Mouse (Mus musculus) layer of hippocampus, adult 18-20 months (tissue): ENCODE data around the gene Ppfia4. TPM values are rescaled to one million over a fixed set of nuclear protein-coding genes. Genes with fewer than 3 reads are reported as not detected.
"Not testable (repeated sequence)": the region's sequence is repeated elsewhere in the genome, so short reads cannot be mapped to it uniquely, and the experiment has no call there.

Source experiments
- DNase-seq, 2 experiments: peaks; one replicate each; pipeline ENCODE4 v3.0.0; 2022; ENCODE audit warnings: low spot score in 2 of 2
- total RNA-seq, 2 experiments: library from RNA; stranded (reverse); gene quantifications; 2 replicates each; pipeline ENCODE4 v1.2.3; 2021

Gene Ppfia4
- total RNA-seq, 2 experiments from 2014 or later: 66.5 to 68.4 TPM

DNA sequence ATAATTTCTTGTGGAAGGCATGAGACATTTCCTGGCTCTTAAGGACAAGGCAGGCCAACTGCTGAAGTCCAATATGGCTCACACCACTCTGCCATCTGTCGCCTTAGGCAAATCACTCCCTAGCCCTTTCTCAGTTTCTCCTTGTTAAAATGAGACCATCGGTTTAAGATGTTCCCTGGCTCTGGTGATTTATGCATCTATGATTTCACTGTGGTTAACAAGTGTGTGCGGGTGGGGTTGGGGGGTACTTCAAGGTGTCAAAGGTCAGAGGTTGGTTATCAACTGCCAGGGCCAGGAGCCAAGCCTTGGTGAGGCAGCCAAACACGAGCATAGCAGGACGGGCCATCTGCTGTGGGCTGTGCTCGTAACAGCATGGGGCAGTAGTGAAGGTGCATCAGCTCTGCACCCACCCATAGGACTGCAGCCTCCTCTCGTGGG, 58.2 kb downstream of the Ppfia4 start:
- DNase-seq: no peak

DNA sequence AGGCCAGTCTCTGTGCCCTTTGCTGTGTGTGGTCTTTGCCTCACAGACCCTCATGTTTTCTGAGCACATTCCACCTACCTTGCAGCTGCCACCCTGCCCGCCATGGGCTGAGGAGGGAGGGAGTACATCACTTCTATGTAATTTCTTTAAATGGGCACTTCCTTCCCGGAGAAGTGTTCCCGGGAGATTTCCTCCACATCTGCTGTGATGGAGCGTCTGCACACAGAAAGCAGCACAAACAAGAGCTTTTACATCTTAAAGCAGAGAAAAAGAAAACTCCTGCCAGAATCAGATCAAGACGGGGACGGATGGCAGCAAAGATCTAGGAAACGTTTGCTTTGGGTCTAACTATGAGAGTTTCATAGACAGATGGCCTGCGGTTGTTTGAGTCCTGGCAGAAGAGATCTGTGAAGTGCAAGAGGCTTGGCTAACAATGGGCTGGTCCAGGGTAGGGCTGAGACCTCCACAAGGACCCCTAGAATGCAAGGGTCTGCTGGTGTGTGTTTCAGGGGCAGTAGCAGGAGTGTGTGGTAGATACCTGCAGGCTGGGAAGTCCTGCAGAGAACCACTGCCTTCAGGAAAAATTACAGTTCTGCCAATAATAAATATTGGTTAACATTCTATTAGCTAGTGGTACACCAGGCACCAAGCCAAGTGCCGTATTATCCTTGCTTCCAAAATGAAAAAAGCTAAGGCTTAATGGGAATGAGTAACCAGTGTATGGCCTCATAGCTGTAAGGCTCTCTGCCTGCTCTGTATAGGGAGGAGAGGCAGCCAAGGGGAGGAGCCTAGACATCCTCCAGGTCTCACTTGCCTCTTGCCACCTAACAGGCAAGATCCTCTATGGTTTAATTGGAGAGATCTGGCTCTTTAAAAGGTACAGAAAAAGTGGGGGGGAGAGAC, 59.0 kb downstream of the Ppfia4 start:
- DNase-seq: peak; percentile 25 to 70

DNA sequence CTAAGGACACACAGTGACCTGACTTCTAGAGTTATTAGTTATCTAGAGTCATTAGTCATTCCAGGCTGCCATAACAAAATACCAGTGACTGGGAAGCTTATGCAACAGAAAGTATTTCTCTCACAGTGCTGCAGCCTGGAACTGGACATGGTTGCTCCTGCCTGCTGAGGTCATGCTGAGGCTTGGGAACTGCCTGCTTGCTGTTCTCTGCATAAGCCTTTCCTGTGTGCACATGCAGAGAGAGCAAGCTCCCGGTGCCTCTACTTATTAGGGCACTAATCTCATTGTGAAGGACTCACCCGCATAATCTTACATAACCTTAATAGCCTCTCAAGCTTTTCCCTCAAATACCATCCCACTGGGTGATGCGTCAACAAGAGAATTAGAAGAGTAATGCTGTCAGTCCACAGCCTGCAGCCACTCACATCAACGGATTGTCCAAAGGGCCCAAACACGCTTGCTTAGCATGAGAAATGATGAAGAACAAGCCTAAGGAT, 59.9 kb downstream of the Ppfia4 start:
- DNase-seq: no peak

DNA sequence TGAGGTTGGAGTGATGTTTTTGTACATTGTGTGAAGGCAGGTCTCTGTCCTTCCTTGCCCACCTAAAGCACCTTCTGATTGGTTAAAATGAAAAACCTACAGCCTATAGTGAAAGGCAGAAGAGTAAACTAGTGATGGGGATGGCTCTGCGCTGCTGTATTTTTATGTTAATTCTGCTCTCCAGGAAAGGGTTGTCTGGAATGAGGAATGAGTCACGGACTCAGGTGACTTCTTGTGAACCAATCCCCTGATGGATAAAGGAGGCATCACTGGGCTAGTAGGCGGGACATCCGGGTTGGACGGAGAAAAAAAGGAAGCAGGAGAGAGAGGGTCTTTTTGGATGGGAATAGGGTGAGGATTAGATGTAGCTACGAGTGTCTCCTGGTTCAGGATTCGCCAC, 62.7 kb downstream of the Ppfia4 start:
- DNase-seq: no peak

DNA sequence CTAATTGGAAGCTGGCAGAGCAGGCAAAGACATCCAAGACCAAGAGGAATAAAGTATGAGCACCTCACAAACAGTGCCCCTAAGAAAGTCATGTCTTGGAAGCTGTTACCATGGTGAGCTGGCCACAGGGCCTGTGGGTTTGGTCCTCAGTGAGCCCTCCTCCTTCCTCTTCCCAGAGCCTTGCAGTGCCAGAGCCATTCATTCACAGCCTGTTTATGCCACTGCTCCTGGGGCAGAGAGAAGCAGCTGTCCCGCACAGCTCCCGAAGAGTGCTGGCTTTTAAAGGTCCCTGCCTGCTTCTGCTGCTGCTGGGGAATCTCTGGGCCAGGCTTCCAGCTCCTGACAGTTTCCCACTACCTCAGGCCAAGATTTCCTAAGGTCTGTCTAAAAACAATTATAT, 66.9 kb downstream of the Ppfia4 start:
- DNase-seq: no peak

DNA sequence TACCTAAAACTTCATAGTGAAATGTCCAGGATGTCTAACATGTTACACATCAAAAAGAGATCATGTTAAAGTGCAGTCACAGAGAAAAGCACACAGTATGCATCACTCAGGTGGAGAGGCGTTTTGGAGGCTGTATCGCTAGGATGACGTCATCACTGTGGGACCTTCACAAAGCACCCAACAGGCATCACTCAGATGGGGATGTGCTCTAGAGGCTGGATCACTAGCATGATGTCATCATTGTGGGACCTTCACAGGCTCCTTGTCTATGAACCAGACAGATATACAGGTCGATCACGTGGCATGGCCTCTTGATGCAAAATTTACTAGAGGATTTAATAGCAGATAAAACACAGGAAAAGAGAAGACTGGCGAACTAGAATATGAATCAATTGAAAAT, 68.4 kb downstream of the Ppfia4 start:
- no peak for DNase-seq

DNA sequence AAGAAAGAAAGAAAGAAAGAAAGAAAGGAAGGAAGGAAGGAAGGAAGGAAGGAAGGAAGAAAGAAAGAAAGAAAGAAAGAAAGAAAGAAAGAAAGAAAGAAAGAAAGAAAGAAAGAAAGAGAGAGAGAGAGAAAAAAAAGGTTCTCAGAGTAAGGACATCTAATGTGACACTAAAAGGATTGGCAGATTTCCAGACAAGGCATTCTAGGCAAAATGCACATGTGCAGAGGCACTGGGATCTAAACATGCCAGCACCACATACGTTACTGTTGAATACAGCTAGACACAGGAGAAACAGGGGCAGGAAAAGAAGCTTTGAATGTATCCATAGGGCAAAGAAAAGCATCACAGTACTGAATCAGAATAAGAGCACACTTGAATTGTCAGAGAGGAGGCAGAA, 83.0 kb downstream of the Ppfia4 start:
- not testable (repeated sequence) for DNase-seq

Other genes with a start within 250 kb of the Ppfia4 start
- gene Chit1, start 221.7 kb downstream of the Ppfia4 start, total RNA-seq: under 1 TPM in 1 of 2 experiments, not detected in 1; 0.17 TPM
- 10 to 100 TPM; 17.2 to 22.4 TPM for gene Chil1, start 150.8 kb downstream of the Ppfia4 start, total RNA-seq
- gene Mybph, start 139.5 kb downstream of the Ppfia4 start, total RNA-seq: not detected
- 100 to 1,000 TPM; 212 to 220 TPM for gene Adora1, start 97.5 kb downstream of the Ppfia4 start, total RNA-seq
- not detected for gene Myog, start 42.9 kb downstream of the Ppfia4 start, total RNA-seq
- 10 to 100 TPM; 60.3 to 71.7 TPM for gene Tmem183a, start 29.1 kb upstream of the Ppfia4 start, total RNA-seq
- gene 4933406M09Rik, start 53.0 kb upstream of the Ppfia4 start, total RNA-seq: not detected
- gene Cyb5r1, start 72.6 kb upstream of the Ppfia4 start, total RNA-seq: 10 to 100 TPM; 30.1 to 33.0 TPM
- gene Adipor1, start 82.5 kb upstream of the Ppfia4 start, total RNA-seq: 10 to 100 TPM; 58.0 to 60.7 TPM
- 10 to 100 TPM; 40.7 to 44.8 TPM for gene Klhl12, start 122.6 kb upstream of the Ppfia4 start, total RNA-seq
- 10 to 100 TPM; 22.3 to 25.3 TPM for gene Rabif, start 161.7 kb upstream of the Ppfia4 start, total RNA-seq
- gene Mgat4e, start 216.8 kb upstream of the Ppfia4 start, total RNA-seq: under 1 TPM in 1 of 2 experiments, not detected in 1; 0.22 TPM
- gene Kdm5b, start 227.2 kb upstream of the Ppfia4 start, total RNA-seq: 10 to 100 TPM; 67.4 to 70.5 TPM